Mouse (Mus musculus): ENCODE data around the gene Anks1.
A peak's percentile ranks its signal among the peaks of the same experiment; 100 is the strongest.

Gene Anks1

GRCm38 (mm10) chr17:28022854-28023655 is 113.9 kb downstream of the Anks1 start:
- DNase-seq = peak in 1 of 2 experiments; percentile 30

- DNase-seq = peak; percentile 73 to 86
These were observed 116.4 kb downstream of the Anks1 start for GRCm38 (mm10) chr17:28025541-28025961.

DNA sequence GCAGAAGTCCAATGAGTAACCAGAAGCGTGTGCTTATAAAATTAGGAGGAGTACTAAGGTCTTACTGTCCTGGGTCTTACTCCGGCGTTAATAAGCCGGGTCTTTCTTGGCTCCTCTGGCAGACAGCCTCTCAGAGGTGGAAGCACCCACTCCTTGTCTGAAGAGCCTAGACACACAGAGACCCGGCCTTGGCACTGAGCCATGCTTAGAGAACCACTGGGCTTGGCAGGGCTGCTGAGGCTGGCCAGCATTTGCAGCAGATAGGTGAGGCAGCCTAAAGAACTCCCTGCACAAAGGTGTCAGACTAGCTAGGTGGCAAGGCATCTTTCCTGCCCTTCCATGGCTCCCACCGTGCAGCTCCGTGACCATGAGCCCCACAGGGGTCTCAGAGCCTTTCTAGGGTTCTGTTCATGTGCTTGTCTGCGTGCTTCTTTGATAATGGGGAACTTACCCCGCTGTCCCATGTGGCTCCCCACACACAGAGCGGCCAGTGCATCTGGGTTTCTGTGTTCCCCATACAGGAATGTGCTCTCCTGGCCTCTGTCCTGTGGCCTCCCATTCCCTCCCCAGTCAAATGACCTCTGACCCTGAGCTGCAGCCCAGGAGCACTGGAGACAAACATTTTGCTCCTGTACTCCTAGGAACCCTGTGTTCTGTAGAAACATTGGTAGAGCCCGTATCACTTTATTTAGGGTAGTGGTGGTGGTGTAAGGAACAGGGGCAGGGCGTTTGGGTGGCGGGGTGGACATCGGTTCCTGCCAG is 117.2 kb downstream of the Anks1 start:
- peak; percentile 82 to 91 for DNase-seq

DNA sequence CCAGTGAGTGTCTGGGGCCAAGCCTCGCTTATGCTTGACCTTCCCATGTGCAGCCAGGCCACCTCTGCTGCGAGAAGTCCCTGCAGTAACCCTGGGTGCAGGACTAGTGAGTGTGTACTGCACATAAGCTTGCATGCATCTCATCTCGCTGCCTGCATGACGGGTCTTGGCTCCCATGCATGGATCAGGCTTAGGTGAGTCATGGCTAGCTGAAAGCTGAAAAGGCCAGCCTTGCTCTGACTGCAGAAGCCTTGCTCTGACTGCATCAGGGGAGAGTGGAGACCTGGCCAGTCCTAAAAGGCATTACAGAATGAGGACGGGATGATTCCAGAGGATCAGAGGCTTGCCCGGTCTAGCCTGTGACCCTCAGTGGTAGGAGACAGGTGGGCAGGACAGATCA is 118.1 kb downstream of the Anks1 start:
- DNase-seq = no peak

- DNase-seq = no peak
These were observed 119.1 kb downstream of the Anks1 start for GRCm38 (mm10) chr17:28028236-28028635.

DNA sequence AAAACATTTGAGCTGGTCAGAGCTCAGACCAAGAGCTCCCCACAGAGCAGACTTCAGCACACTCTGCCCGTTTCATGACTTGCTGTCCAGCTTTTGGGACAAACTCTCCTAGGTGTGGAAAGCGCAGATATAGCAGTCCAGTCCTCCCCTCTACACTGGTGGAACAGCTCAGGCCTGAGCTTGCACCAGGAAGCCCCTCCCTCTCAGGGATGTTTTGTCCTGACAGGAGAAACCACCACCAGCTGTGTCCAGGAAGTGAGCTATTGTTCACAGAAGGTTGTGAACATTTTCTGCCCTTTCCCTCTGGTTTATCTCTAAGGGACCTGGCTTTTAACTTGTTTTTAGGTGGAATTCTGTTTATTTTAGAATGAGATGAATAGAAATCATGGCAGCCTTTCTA is 120.2 kb downstream of the Anks1 start:
- DNase-seq = no peak

- no peak for DNase-seq
These were observed 121.3 kb downstream of the Anks1 start for GRCm38 (mm10) chr17:28030446-28030845.

DNA sequence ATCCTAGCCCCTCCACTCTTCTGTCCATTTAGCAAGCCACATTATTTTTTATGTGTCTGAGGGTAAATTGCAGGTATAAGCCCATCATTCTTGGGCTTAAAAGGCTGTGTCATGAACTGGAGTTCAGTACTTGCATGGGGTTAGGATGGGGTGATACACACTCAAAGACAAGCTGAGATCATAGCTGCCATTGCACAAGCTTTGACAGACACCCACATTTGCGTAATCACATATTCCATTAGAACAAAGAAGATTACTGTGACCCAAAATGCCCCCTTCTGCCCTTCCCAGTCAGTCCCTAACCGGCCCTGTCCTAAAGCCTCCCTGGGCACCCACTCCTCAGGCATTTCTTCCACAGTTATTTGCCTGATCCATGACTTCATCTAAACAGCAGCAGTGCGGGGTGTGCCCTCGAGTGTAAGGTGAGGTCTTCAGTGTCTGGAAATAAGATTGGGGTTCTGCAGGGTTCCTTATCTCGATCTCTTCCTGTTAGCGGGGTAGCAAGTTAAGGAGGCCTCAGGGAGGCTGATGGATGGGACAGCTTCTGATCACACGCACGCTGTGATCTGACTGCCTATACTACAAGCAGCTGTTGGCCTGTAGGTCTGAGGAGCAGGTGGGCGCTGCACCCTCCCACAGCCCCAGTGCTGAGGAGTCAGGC is 122.3 kb downstream of the Anks1 start:
- DNase-seq = no peak

GRCm38 (mm10) chr17:28032219-28032618 is 123.1 kb downstream of the Anks1 start:
- no peak for DNase-seq

- no peak for DNase-seq
These were observed 124.0 kb downstream of the Anks1 start for GRCm38 (mm10) chr17:28033046-28033580.

GRCm38 (mm10) chr17:28034986-28035385 is 125.9 kb downstream of the Anks1 start:
- peak; percentile 81 to 91 for DNase-seq

DNA sequence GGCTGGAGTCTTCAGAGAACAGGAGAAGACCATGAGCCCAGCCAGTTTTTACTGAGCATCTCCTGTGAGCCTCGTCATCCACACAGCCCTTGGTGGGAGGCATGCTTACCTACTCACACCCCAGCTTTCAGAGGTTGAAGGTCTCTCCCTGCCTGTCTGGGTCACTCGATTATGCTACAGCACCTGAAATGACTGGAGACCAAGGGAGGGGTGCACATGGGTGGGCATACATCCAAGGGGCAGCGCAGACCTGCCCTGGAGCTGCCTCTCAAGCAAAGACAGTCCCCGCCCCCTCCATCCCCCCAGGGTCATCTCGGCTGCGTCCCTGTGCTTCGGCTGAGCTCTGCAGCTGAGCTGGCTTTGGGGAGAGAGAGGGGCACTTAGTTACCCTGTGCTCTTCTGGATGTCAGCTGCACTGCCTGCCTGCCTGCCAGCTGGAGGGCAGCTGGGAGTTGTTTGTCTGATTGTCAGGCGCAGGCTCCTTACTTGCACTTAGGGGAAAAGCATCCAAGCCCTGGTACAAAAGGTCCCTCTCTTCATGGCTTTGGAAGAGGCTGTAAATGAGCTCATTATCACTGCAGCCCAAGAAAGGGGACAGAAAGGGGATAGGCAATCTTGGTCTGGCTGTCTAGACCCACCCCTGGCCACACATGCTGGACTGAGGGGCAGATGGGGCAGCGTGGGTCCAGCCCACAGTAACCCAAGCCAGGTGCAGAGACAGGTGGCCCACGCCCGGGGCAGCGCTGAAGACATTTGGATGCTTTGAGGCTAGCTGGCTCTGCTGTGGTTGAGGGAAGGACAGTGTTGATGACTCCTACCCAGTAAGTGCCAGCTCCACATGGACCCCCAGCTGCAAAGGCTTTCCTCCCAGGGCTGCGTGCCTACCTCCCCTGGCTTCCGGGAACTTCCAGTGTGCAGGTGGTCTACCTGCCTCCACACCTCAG is 128.0 kb downstream of the Anks1 start:
- no peak for DNase-seq

GRCm38 (mm10) chr17:28040620-28041019 is 131.5 kb downstream of the Anks1 start:
- DNase-seq = no peak

DNA sequence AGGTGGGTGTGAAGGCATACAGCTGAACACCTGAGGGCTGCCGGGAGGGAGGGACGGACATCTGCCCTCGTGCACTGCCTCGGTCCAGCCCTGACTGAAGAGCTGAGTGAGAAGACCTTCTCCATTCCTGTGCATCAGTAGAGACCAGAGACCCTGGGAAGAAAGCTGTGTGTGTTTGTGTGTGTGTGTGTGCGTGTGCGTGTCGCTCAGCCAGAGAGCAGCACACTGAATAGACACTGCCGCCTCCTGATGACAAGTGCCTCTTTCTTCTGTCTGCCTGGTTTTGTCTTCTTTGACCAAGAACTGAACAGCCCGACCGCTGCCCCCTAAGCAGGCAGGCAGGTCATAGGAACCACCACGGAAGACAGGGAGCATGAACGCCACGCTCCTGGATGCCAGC is 132.2 kb downstream of the Anks1 start:
- no peak for DNase-seq

- peak; percentile 63 to 80 for DNase-seq
These were observed 133.2 kb downstream of the Anks1 start for GRCm38 (mm10) chr17:28042299-28042771.

DNA sequence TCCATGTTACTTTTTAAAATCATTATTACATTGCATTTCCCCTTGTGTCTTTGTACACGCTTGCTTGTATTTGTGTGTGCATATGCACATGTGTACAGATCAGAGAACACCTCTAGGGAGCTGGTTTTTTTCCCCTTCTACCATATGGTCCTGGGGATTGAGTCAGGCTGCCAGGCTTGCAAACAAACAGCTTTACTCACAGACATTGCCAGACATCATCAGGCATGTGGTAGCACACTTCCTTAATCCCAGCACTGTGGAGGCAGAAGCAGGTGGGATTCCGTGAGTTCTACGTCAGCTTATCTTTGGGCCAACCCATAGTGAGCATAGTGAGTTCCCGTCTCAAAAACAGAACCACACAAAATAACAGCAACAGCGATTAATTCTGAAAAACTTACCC is 137.9 kb downstream of the Anks1 start:
- DNase-seq = no peak

GRCm38 (mm10) chr17:28047520-28047919 is 138.4 kb downstream of the Anks1 start:
- no peak for DNase-seq

- DNase-seq = peak; percentile 61 to 67
These were observed 139.3 kb downstream of the Anks1 start for GRCm38 (mm10) chr17:28048425-28048824.

DNA sequence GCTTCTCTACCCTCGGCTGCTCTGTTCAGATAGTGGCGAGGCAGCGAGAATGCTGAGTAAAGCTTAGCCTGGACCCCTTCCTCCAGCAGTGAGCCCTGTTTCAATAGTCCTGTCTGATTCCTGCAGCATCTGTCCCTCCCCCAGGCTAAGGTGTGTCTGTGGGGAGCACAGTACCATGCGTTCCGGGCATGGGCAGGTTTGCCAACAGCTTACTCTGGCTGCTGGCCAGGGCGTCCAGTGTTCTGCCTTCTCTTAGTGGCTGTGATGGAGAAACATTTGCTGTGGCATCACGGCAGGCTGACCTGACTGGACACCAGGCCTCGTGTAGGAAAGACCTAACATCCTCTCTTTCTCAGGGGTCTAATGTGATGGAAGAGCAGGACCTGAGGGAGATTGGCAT is 141.1 kb downstream of the Anks1 start:
- peak; percentile 43 to 63 for DNase-seq

GRCm38 (mm10) chr17:28052293-28052863 is 143.3 kb downstream of the Anks1 start:
- no peak for DNase-seq

DNA sequence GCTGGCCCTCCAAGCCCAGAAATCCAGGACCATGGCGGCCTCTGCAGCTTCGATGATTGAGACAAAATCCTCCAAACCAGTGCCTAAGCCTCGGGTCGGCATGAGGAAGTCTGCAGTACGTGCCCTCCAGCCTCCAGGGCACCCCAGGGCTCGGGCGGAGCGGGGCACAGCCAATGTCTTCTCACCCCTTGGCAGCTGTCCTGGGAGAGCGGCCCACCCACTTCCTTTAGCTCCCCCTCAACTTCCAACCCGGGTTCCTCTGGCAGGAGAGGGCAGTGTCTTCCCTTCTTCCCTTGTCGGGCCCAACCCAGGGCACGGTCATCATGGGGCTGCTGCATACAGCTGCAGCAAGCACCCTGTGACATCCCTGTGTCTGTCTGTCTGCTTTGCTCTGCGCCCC is 149.2 kb downstream of the Anks1 start:
- peak; percentile 44 to 64 for DNase-seq

DNA sequence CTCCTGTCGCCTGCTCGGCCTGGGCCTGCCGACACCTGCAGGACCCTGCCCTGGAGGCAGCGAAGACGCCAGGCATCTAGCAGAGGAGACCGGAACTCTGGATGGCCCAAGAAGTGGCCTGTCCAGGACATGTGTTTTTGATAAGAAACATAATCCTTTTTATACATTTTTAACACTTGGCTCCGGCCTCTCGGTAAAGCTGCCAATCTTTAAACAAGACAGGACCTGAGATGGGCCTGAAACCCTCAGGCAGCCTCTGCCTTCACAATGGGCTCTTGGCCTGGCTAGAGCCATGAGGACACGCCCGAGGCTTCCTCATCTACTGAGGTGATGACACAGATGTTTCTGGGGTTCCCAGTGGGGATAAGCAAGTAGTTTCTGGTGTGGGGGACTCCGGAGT is 151.6 kb downstream of the Anks1 start:
- no peak for DNase-seq
